Mouse (Mus musculus) spleen, adult 2 months (tissue): Measurements from ENCODE around the gene S100a11.

Experiments used
- CTCF ChIP-seq: fragments of 200-500 bp; IDR thresholded peaks from 2 replicates; pipeline ENCODE4 v1.5.1; 2011; ENCODE audit warnings: mild to moderate bottlenecking, inconsistent platforms; ENCODE audit not compliant: insufficient read depth, insufficient read length, insufficient replicate concordance; ENCODE audit errors: extremely low read depth
- POLR2A ChIP-seq: fragments of 200-500 bp; IDR thresholded peaks from 2 replicates; pipeline ENCODE4 v1.6.1; 2011; ENCODE audit warnings: low read depth, low read length, inconsistent platforms

DNA sequence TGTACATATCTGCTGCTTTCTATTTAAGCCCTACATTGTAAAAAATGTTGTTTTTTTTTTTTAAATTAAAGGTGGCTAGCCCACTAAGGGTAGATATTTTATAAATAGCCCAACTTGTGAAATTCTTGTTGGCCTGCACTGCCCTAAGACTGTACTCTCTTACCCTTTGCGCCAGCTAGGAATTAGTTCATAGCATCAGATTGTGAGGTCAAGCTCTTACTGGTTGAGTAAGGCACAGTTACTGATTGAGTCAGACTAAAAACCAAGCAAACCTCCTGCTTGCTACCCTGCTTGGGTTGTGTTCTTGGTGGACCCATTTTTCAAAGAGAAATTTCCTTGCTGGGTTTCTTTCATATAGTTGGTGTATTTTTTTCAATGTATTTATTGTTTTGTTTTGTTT, 8.5 kb upstream of the S100a11 start:
- TF ChIP-seq CTCF (no peak), POLR2A (no peak)
